Mouse (Mus musculus): Measurements from ENCODE around the gene Lce6a. TPM values are rescaled to one million over a fixed set of nuclear protein-coding genes. Genes with fewer than 3 reads are reported as not detected.

Gene Lce6a
- total and polyA plus RNA-seq, 2 experiments from 2014 or later = not detected

- Histone ChIP-seq H3K36me3 (replicated peaks; ENCODE audit: control insufficient read depth, insufficient read depth, low read length) (no peaks in the 10 kb centered on the region), H3K27me3 (ENCODE audit: control insufficient read depth, insufficient read depth, low read length) (no peaks in the 10 kb centered on the region), H3K9ac (replicated peaks; ENCODE audit: low read depth, low read length) (no peak overlapping the region), H3K4me3 (ENCODE audit: low read depth, low read length) (no peak overlapping the region), H3K4me1 (ENCODE audit: control insufficient read depth, insufficient read depth) (no peaks in the 10 kb centered on the region), H3K27ac (ENCODE audit: low read depth) (no peak overlapping the region), H3K9me3 (replicated peaks; ENCODE audit: control insufficient read depth, low read length) (no peaks in the 10 kb centered on the region), H3K4me2 (ENCODE audit: low read depth, low read length) (no peak overlapping the region)
- ATAC-seq (ENCODE audit: insufficient read depth, low read depth) = no peak
- no peak for DNase-seq (ENCODE audit: low spot score)
- TF ChIP-seq EP300 (IDR thresholded peaks at IDR 0.05; ENCODE audit: low read depth) = no peak
- no peak for TF ChIP-seq CTCF (IDR thresholded peaks at IDR 0.05; ENCODE audit: low read depth)
Measured at GRCm38 (mm10) chr3:92599973-92600372, 21.5 kb downstream of the Lce6a start.

GRCm38 (mm10) chr3:92598429-92598828 is 23.0 kb downstream of the Lce6a start:
- DNase-seq (ENCODE audit: low spot score) (no peak), ATAC-seq (ENCODE audit: insufficient read depth, low read depth) (no peak)
- TF ChIP-seq CTCF (IDR thresholded peaks at IDR 0.05; ENCODE audit: low read depth) (no peak), EP300 (IDR thresholded peaks at IDR 0.05; ENCODE audit: low read depth) (no peak)
- Histone ChIP-seq H3K4me2 (ENCODE audit: low read depth, low read length) (no peak overlapping the region), H3K36me3 (replicated peaks; ENCODE audit: control insufficient read depth, insufficient read depth, low read length) (no peaks in the 10 kb centered on the region), H3K4me1 (ENCODE audit: control insufficient read depth, insufficient read depth) (no peaks in the 10 kb centered on the region), H3K9ac (replicated peaks; ENCODE audit: low read depth, low read length) (no peak overlapping the region), H3K27ac (ENCODE audit: low read depth) (no peak overlapping the region), H3K9me3 (replicated peaks; ENCODE audit: control insufficient read depth, low read length) (no peaks in the 10 kb centered on the region), H3K27me3 (ENCODE audit: control insufficient read depth, insufficient read depth, low read length) (no peaks in the 10 kb centered on the region), H3K4me3 (ENCODE audit: low read depth, low read length) (no peak overlapping the region)
- 89% methylated on average over 2 of the region's 2 CpGs for WGBS

GRCm38 (mm10) chr3:92588858-92589257 is 32.6 kb downstream of the Lce6a start, which contains the start of gene Smcp:
TSS of gene Smcp (minus strand) at chr3:92588997.
- no peak for TF ChIP-seq CTCF (IDR thresholded peaks at IDR 0.05; ENCODE audit: low read depth)
- no peak for TF ChIP-seq EP300 (IDR thresholded peaks at IDR 0.05; ENCODE audit: low read depth)
- Histone ChIP-seq H3K9ac (replicated peaks; ENCODE audit: low read depth, low read length) (no peak within 1 kb of the TSS), H3K36me3 (replicated peaks; ENCODE audit: control insufficient read depth, insufficient read depth, low read length) (no peaks in the 10 kb centered on the region), H3K27me3 (ENCODE audit: control insufficient read depth, insufficient read depth, low read length) (no peaks in the 10 kb centered on the region), H3K9me3 (replicated peaks; ENCODE audit: control insufficient read depth, low read length) (no peaks in the 10 kb centered on the region), H3K4me2 (ENCODE audit: low read depth, low read length) (no peak within 1 kb of the TSS), H3K4me1 (ENCODE audit: control insufficient read depth, insufficient read depth) (no peaks in the 10 kb centered on the region), H3K27ac (ENCODE audit: low read depth) (no peak within 1 kb of the TSS), H3K4me3 (ENCODE audit: low read depth, low read length) (no peak within 1 kb of the TSS)
- DNase-seq (ENCODE audit: low spot score) (no peak), ATAC-seq (ENCODE audit: insufficient read depth, low read depth) (no peak)
- 53% methylated on average over 1 of the region's 1 CpGs for WGBS

GRCm38 (mm10) chr3:92587190-92587589 is 34.3 kb downstream of the Lce6a start:
- Histone ChIP-seq H3K9ac (replicated peaks; ENCODE audit: low read depth, low read length) (no peak overlapping the region), H3K27ac (ENCODE audit: low read depth) (no peak overlapping the region), H3K4me3 (ENCODE audit: low read depth, low read length) (no peak overlapping the region), H3K4me1 (ENCODE audit: control insufficient read depth, insufficient read depth) (no peaks in the 10 kb centered on the region), H3K9me3 (replicated peaks; ENCODE audit: control insufficient read depth, low read length) (no peaks in the 10 kb centered on the region), H3K4me2 (ENCODE audit: low read depth, low read length) (no peak overlapping the region), H3K36me3 (replicated peaks; ENCODE audit: control insufficient read depth, insufficient read depth, low read length) (no peaks in the 10 kb centered on the region), H3K27me3 (ENCODE audit: control insufficient read depth, insufficient read depth, low read length) (no peaks in the 10 kb centered on the region)
- TF ChIP-seq EP300 (IDR thresholded peaks at IDR 0.05; ENCODE audit: low read depth) (no peak), CTCF (IDR thresholded peaks at IDR 0.05; ENCODE audit: low read depth) (no peak)
- ATAC-seq (ENCODE audit: insufficient read depth, low read depth) (no peak), DNase-seq (ENCODE audit: low spot score) (no peak)
- WGBS = 72% methylated on average over 3 of the region's 3 CpGs

GRCm38 (mm10) chr3:92585055-92585454 is 36.4 kb downstream of the Lce6a start:
- 30% methylated on average over 1 of the region's 1 CpGs for WGBS
- Histone ChIP-seq H3K36me3 (replicated peaks; ENCODE audit: control insufficient read depth, insufficient read depth, low read length) (no peaks in the 10 kb centered on the region), H3K4me1 (ENCODE audit: control insufficient read depth, insufficient read depth) (no peaks in the 10 kb centered on the region), H3K9me3 (replicated peaks; ENCODE audit: control insufficient read depth, low read length) (no peaks in the 10 kb centered on the region), H3K9ac (replicated peaks; ENCODE audit: low read depth, low read length) (no peak overlapping the region), H3K4me2 (ENCODE audit: low read depth, low read length) (no peak overlapping the region), H3K27ac (ENCODE audit: low read depth) (no peak overlapping the region), H3K4me3 (ENCODE audit: low read depth, low read length) (no peak overlapping the region), H3K27me3 (ENCODE audit: control insufficient read depth, insufficient read depth, low read length) (no peaks in the 10 kb centered on the region)
- TF ChIP-seq EP300 (IDR thresholded peaks at IDR 0.05; ENCODE audit: low read depth) (no peak), CTCF (IDR thresholded peaks at IDR 0.05; ENCODE audit: low read depth) (no peak)
- ATAC-seq (ENCODE audit: insufficient read depth, low read depth) (no peak), DNase-seq (ENCODE audit: low spot score) (no peak)

- Histone ChIP-seq H3K4me3 (ENCODE audit: low read depth, low read length) (no peak overlapping the region), H3K9ac (replicated peaks; ENCODE audit: low read depth, low read length) (no peak overlapping the region), H3K9me3 (replicated peaks; ENCODE audit: control insufficient read depth, low read length) (no peaks in the 10 kb centered on the region), H3K27ac (ENCODE audit: low read depth) (no peak overlapping the region), H3K27me3 (ENCODE audit: control insufficient read depth, insufficient read depth, low read length) (no peaks in the 10 kb centered on the region), H3K36me3 (replicated peaks; ENCODE audit: control insufficient read depth, insufficient read depth, low read length) (no peaks in the 10 kb centered on the region), H3K4me1 (ENCODE audit: control insufficient read depth, insufficient read depth) (no peaks in the 10 kb centered on the region), H3K4me2 (ENCODE audit: low read depth, low read length) (no peak overlapping the region)
- TF ChIP-seq EP300 (IDR thresholded peaks at IDR 0.05; ENCODE audit: low read depth) = no peak
- no peak for TF ChIP-seq CTCF (IDR thresholded peaks at IDR 0.05; ENCODE audit: low read depth)
- WGBS = 65% methylated on average over 3 of the region's 3 CpGs
- ATAC-seq (ENCODE audit: insufficient read depth, low read depth) = no peak
- DNase-seq (ENCODE audit: low spot score) = no peak
Measured at GRCm38 (mm10) chr3:92583164-92583826, 38.2 kb downstream of the Lce6a start.
